Mouse (Mus musculus): ENCODE results near the gene Tcf15. TPM values are rescaled to one million over a fixed set of nuclear protein-coding genes. Genes with fewer than 3 reads are reported as not detected.

Tcf15 gene
- total RNA-seq, 2 experiments from 2014 or later, result not detected

Other genes starting within 250 kb of the Tcf15 start
- gene Angpt4, start 232.4 kb upstream of the Tcf15 start, total RNA-seq (2014; fragmentation: Nextera tagmentation), result not detected in 2 replicates
- gene Angpt4, start 232.4 kb upstream of the Tcf15 start, total RNA-seq (2017), result not detected in 2 replicates
- gene Fam110a, start 163.3 kb upstream of the Tcf15 start, total RNA-seq (2014; fragmentation: Nextera tagmentation), result 14.9 and 17.6 TPM in 2 replicates
- 3.8 and 8.8 TPM in 2 replicates for gene Fam110a, start 163.3 kb upstream of the Tcf15 start, total RNA-seq (2017)
- gene Slc52a3, start 147.1 kb upstream of the Tcf15 start, total RNA-seq (2014; fragmentation: Nextera tagmentation), result not detected in 2 replicates
- not detected in 2 replicates for gene Slc52a3, start 147.1 kb upstream of the Tcf15 start, total RNA-seq (2017)
- gene Scrt2, start 62.0 kb upstream of the Tcf15 start, total RNA-seq (2014; fragmentation: Nextera tagmentation), result not detected in 2 replicates
- gene Scrt2, start 62.0 kb upstream of the Tcf15 start, total RNA-seq (2017), result not detected in 2 replicates
- gene Srxn1, start 38.0 kb upstream of the Tcf15 start, total RNA-seq (2014; fragmentation: Nextera tagmentation), result 0.47 and 5.5 TPM in 2 replicates
- gene Srxn1, start 38.0 kb upstream of the Tcf15 start, total RNA-seq (2017), result 1.3 and 2.0 TPM in 2 replicates
- gene Csnk2a1, start 83.3 kb downstream of the Tcf15 start, total RNA-seq (2014; fragmentation: Nextera tagmentation), result 71.6 and 101 TPM in 2 replicates
- 82.1 and 104 TPM in 2 replicates for gene Csnk2a1, start 83.3 kb downstream of the Tcf15 start, total RNA-seq (2017)
- 26.4 and 28.7 TPM in 2 replicates for gene Tbc1d20, start 150.3 kb downstream of the Tcf15 start, total RNA-seq (2014; fragmentation: Nextera tagmentation)
- 18.6 and 18.8 TPM in 2 replicates for gene Tbc1d20, start 150.3 kb downstream of the Tcf15 start, total RNA-seq (2017)
- 109 and 119 TPM in 2 replicates for gene Rbck1, start 189.1 kb downstream of the Tcf15 start, total RNA-seq (2014; fragmentation: Nextera tagmentation)
- gene Rbck1, start 189.1 kb downstream of the Tcf15 start, total RNA-seq (2017), result 64.2 and 64.5 TPM in 2 replicates
- gene Trib3, start 200.5 kb downstream of the Tcf15 start, total RNA-seq (2014; fragmentation: Nextera tagmentation), result not detected in 2 replicates
- not detected in 2 replicates for gene Trib3, start 200.5 kb downstream of the Tcf15 start, total RNA-seq (2017)
- not detected in 2 replicates for gene Nrsn2, start 233.1 kb downstream of the Tcf15 start, total RNA-seq (2014; fragmentation: Nextera tagmentation)
- not detected in 2 replicates for gene Nrsn2, start 233.1 kb downstream of the Tcf15 start, total RNA-seq (2017)

Data from granulocyte monocyte progenitor cell, adult 5-6 weeks (primary cell).